Mouse (Mus musculus): Measurements from ENCODE around the gene Nup188.
A peak's percentile ranks its signal among the peaks of the same experiment; 100 is the strongest.

The Nup188 gene

DNA sequence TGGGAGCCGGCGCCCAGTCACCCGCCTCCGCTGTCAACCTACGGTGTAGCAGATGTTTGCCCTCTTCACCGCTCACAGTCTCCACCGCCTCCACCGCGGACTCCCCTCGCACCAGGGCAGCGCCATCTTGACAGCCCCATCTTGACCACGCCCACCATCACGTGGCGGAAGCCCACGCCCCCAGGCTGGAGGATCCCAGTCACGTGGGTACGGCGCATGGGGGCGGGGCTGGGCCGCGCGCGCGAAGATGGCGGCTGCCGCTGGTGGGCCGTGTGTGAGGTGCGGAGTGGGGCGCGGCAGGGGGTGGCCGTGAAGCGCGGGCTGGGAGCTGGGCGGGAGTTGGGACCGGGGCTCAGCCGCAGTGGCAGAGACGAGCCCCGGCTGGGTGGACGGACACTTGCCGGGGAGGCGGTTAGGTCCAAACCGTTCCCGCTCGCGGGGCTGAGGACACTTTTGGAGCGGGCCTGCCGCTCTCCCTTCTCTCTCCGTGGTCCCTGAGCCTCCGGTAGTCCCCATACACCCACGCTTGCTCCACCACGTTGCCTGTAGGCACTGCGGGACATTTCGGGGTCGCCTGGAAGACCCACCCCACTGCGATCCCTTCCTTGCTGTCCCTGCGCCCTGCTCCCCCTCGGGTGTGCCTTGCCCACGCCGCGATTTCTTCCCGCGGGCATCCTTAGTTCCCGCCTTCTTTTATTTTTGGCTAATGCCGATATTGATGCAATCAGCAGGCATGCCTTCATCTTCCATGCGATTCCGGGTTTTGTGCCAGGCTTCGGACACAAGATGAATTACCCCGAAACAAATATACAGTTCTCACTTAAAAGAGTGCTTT lies at the start of gene Nup188, which contains the start of gene Dolk:
Gene Nup188 (plus strand): TSS at position 206 of the 835 bp plus-strand sequence.
Gene Dolk (minus strand): TSS at position 143 of the 835 bp plus-strand sequence.
- DNase-seq (ENCODE audit: low spot score) = peak; percentile 95

DNA sequence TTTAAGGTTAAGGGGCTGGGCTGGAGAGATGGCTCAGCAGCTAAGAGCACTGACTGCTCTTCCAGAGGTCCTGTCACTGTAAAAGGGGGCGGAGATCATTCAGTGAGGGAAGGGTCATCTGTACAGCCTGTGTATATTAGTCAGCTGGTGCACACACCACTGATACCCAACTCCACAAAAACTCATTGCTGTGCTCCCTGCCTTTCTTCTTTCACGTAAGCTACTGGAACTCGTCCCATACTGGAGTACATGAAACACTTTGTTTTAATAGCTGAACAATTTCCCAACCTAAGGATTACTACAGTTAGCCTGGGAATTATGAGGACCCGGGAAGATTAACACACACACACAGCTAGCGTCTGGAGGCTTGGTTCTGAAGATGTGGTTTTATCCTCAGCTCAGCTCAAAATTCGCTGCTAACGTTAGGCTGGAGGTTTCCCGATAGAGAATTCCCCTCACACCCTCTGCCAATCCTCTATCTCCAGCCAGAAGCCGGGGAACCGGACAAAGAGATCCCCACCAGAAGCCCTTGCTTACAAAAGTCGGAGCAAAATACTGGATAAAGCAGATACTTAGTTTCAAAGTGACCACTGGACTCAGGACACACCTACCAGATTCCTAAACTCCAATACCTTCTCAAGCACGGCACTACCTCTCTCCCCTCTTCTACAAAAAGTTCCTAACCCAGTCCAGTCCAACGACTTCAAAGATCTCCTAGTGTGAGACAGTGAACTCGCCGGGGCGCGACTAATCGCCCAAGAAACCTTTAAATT lies 49.6 kb upstream of the Nup188 start:
- DNase-seq (ENCODE audit: low spot score) = peak; percentile 31

DNA sequence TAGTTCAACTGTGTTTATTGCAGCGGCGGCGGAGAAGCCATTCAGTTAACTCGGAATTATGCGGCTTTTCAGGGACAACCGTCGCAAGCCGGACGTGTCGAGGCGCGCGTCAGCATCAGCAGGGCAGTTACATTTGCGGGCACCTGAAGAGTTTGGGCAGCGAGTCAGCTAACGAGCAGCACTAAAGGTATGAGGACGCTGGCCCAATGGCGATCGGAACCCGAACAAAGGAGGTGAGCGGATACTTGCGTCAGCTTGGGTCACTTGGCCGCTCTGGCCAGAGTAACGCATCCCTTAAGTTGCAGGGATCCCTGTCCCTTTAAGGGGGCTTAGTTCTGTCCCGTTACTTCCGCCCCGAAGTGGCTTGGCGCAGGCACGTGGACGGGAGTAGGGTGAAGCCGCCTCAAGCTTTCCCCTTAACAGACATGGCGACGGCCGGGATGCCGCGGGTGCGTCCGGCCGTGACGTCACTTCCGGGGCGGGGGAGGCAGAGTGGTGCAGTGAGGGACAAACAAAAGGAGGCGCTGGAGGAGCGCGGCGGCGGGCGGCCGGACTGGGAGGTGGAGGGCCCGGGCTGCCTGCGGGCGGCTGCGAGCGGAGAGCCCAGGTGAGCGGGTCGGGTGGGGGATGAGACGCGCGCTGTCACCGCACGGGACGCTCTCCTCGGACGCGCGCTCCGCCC lies 48.9 kb upstream of the Nup188 start, which contains the start of gene Lrrc8a:
Gene Lrrc8a (plus strand): TSS at position 517 of the 682 bp plus-strand sequence.
- DNase-seq (ENCODE audit: low spot score) = peak; percentile 96

DNA sequence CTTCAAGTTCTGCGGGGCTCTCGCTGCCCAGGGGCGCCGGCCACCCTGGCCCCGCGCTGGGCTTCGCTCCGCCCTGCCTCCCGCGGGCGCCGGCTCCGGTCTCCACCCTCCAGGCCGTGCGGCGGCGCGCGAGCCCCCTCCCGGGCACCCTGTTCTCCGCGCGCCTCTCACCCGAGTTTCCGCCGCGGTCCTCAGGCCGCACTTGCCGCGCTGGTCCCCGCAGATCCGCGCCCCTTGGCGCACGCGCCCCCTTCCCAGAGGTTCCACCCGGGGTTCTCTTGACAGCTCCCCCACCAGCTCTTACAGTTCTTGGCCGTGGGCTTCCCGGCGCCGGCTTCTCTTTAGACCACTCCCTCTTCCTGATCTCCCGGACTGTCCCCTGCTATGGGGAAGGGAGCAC lies 48.3 kb upstream of the Nup188 start:
- DNase-seq (ENCODE audit: low spot score) = no peak

GRCm38 (mm10) chr2:30238906-30239465 lies 47.2 kb upstream of the Nup188 start:
- no peak for DNase-seq (ENCODE audit: low spot score)

GRCm38 (mm10) chr2:30239777-30240176 lies 46.4 kb upstream of the Nup188 start:
- peak; percentile 53 for DNase-seq (ENCODE audit: low spot score)

GRCm38 (mm10) chr2:30240267-30240666 lies 45.9 kb upstream of the Nup188 start, which contains the start of gene Gm28035:
Gm28035 (plus strand) TSS chr2:30240567.
- no peak for DNase-seq (ENCODE audit: low spot score)

GRCm38 (mm10) chr2:30242509-30242908 lies 43.7 kb upstream of the Nup188 start:
- no peak for DNase-seq (ENCODE audit: low spot score)

DNA sequence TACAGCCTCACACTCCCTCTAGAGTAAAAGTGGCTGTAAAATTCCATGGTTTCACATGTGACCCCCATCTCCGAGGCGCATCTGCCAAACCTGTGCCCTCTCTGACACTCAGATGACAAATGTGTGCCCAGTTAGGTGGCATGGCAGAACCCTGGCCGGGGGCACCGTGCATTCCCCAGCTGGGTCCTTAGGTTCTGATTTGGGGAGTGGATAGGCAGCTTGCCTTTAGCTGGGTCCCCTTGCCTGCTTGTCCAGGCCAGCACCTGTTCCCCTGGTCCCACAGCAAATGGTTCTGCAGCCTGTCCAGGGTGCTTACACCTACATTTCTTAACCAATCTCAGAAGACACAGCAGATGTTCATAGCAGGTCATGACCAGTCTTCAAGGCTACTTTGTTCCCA lies 42.8 kb upstream of the Nup188 start:
- no peak for DNase-seq (ENCODE audit: low spot score)

DNA sequence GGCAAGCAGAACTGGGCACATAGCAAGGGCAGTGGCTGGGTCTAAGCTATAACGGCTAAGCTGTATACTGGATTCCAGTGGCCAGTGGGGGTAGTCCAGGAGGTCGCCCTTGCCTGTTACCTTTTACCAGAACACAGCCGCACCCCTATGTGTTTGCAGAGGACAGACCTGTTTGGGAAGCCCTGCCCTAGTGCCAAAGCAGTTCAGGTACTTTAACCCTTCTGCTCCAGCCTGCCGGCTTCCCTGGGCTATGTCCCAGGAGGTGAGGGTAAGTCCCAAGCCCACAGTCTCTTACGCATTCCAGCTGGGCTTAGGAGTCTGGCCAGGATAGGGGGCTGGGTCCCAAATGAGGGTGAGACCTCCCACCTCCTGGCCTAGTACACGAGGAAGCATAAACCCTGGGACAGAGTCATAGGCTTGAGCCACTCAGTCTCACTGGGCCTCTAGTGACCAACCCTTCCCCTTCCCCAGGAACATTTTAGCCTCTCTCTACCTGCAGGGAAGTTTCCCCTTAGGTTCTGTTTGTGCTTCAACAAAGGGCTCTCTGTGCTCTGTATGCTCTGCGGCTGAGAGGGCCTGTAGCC lies 41.5 kb upstream of the Nup188 start:
- no peak for DNase-seq (ENCODE audit: low spot score)

DNA sequence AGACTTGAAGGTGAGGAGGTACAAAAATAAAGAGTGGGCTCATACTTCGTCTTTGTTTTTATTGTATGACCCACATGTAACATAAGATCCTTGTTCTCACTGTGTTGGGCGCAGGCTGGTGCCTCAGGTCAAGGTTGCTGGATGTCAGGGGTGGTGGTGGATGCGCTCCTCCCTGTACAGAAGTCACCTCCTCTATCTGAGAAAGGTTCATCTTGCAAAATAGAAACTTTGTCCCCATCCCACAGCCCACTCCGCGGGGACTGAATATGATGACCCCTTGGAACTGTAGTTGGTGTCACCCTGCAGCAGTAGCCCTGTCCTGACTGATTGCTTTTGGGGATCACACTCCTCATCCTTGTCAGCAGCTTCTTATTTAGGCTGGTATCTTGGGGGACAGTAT lies 39.2 kb upstream of the Nup188 start:
- no peak for DNase-seq (ENCODE audit: low spot score)

DNA sequence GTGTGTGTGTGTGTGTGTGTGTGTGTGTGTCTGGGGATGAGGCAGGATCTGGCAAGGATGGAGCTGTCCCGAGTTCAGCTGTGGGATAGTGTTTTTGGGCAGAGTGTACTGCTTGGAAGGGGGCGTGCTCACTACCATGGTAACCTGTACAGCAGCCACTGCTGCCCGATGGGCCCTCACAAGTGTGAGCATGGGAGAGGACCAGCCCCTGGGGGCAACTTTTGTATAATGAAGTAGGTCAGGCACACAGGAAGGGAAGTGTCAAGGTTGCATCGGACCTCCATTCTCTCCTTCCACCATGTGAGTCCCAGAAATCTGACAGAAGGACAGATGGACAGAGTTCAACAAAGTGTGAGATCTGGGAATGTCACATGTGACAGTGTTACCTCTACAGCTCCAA lies 38.5 kb upstream of the Nup188 start:
- no peak for DNase-seq (ENCODE audit: low spot score)

- DNase-seq (ENCODE audit: low spot score) = no peak
These were observed 37.0 kb upstream of the Nup188 start for GRCm38 (mm10) chr2:30249182-30249581.

GRCm38 (mm10) chr2:30250166-30251128 lies 35.8 kb upstream of the Nup188 start:
- no peak for DNase-seq (ENCODE audit: low spot score)

DNA sequence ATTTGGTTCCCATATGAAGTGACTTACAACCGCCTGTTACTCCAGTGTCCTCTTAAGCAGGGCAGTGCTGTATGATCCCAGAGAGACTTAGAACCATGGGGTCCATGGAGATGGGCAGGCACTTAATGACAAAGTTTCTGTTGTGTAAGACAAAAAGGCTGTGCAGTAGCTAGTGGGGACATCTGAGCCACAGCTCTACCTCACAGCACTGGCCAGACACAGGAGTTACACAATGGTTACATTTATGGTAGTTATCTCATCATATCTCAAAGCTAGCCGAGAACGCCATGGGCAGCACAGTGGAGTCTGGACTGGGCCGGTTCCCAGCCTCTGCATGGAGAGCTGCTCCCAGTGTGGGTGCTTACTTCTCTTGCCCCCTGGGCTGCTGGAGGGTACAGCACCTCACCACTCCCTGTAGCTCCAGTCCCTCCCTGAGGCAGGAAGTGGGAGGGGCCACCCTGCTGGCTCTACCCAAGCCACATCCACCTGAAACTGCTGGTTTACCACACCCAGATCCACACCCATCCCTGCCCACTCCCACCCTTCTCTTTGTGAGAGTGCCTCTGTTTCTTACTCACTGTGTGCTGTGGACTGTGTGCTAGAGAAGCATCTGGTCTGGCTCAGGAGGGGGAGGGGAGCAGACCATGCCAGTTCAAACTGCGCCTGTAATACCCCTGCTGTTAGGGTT lies 34.6 kb upstream of the Nup188 start:
- DNase-seq (ENCODE audit: low spot score) = peak; percentile 57

- DNase-seq (ENCODE audit: low spot score) = no peak
These were observed 33.7 kb upstream of the Nup188 start for GRCm38 (mm10) chr2:30252521-30252920.

GRCm38 (mm10) chr2:30253809-30254208 lies 32.4 kb upstream of the Nup188 start:
- DNase-seq (ENCODE audit: low spot score) = no peak

- DNase-seq (ENCODE audit: low spot score) = no peak
These were observed 30.4 kb upstream of the Nup188 start for GRCm38 (mm10) chr2:30255631-30256395.
